ENCODE assay signal across 13 mouse cellular contexts in genomic region chr12:86075358-86075757, GRCm38 (mm10). TPM values are rescaled to one million over a fixed set of nuclear protein-coding genes. Genes with fewer than 3 reads are reported as not detected.
DNase-seq lines count a peak whose midpoint lies in the region; ATAC-seq and TF ChIP-seq lines count a peak whose summit lies in the region.
"Had no signal": no experiment of that assay in that cellular context is flagged by ENCODE, and none has a peak within 500 bp of the region (broad histone marks: within the 10 kb centered on the region; RNA-seq: fewer than 3 reads in every experiment).

No protein-coding gene starts in this region.

- 0 out of 2 replicates have a peak overlapping the region, but pooled peaks have one; percentile 6 for H3K4me3 ChIP-seq in forebrain, embryonic 15.5 days
- no peak overlapping the region for H3K4me3 ChIP-seq in forebrain, embryonic 11.5 days (ENCODE audit: low read depth, low read length)
- H3K4me3 ChIP-seq in kidney, postnatal 0 days (replicated peaks; ENCODE audit: low read depth, low read length), result no peak overlapping the region
- peak overlapping the region; percentile 52 for H3K4me3 ChIP-seq in embryonic facial prominence, embryonic 14.5 days (ENCODE audit: low read depth, low read length)
- H3K4me3 ChIP-seq in neural tube, embryonic 12.5 days, result no peak overlapping the region

- peak overlapping the region; percentile 87 for H3K4me2 ChIP-seq in forebrain, embryonic 15.5 days (replicated peaks)
- no peak overlapping the region for H3K4me2 ChIP-seq in forebrain, embryonic 11.5 days (ENCODE audit: low read depth, low read length, severe bottlenecking)
- peak overlapping the region; percentile 16; the same call in 1 of the 2 replicates for H3K4me2 ChIP-seq in kidney, postnatal 0 days (ENCODE audit: low read length)
- peak overlapping the region; percentile 72 for H3K4me2 ChIP-seq in embryonic facial prominence, embryonic 14.5 days (ENCODE audit: low read depth, low read length)
- H3K4me2 ChIP-seq in neural tube, embryonic 12.5 days (replicated peaks), result peak overlapping the region; percentile 76; the same call in 1 of the 2 replicates

- 83% methylated on average over 7 of the region's 7 CpGs for WGBS in forebrain, embryonic 15.5 days
- WGBS in forebrain, embryonic 11.5 days, result 93% methylated on average over 7 of the region's 7 CpGs
- 84% methylated on average over 7 of the region's 7 CpGs for WGBS in kidney, postnatal 0 days
- WGBS in embryonic facial prominence, embryonic 14.5 days, result 91% methylated on average over 7 of the region's 7 CpGs
- WGBS in neural tube, embryonic 12.5 days, result 93% methylated on average over 7 of the region's 7 CpGs

- peaks cover 34% of the 10 kb centered on the region for H3K4me1 ChIP-seq in forebrain, embryonic 15.5 days
- H3K4me1 ChIP-seq in forebrain, embryonic 11.5 days (replicated peaks; ENCODE audit: control insufficient read depth, insufficient read depth, low read length), result peaks cover 15% of the 10 kb centered on the region; the same call in 1 of the 2 replicates
- peaks cover 7% of the 10 kb centered on the region; the same call in 1 of the 2 replicates for H3K4me1 ChIP-seq in kidney, postnatal 0 days (replicated peaks; ENCODE audit: insufficient read depth, low read length)
- H3K4me1 ChIP-seq in embryonic facial prominence, embryonic 14.5 days (ENCODE audit: control insufficient read depth, insufficient read depth, low read length), result peaks cover 9% of the 10 kb centered on the region
- H3K4me1 ChIP-seq in neural tube, embryonic 12.5 days, result peaks cover 30% of the 10 kb centered on the region

- ATAC-seq in forebrain, embryonic 15.5 days (replicated peaks), result no peak
- no peak for ATAC-seq in forebrain, embryonic 11.5 days (replicated peaks; ENCODE audit: low FRiP score)
- no peak for ATAC-seq in kidney, postnatal 0 days (replicated peaks; ENCODE audit: low FRiP score, low read depth)
- ATAC-seq in embryonic facial prominence, embryonic 14.5 days (ENCODE audit: low read depth), result no peak
- no peak for ATAC-seq in neural tube, embryonic 12.5 days (ENCODE audit: low FRiP score, low read depth)
- ATAC-seq: inflammation-experienced regulatory T-cells, adult 6 months; midbrain, embryonic 16.5 days; Patski had no signal

- H3K9ac ChIP-seq in forebrain, embryonic 15.5 days (replicated peaks), result no peak overlapping the region
- no peak overlapping the region for H3K9ac ChIP-seq in forebrain, embryonic 11.5 days (ENCODE audit: low read length)
- no peak overlapping the region for H3K9ac ChIP-seq in kidney, postnatal 0 days (ENCODE audit: low read depth, low read length)
- peak overlapping the region; percentile 81; the same call in 1 of the 2 replicates for H3K9ac ChIP-seq in embryonic facial prominence, embryonic 14.5 days (ENCODE audit: low read depth, low read length)
- no peak overlapping the region for H3K9ac ChIP-seq in neural tube, embryonic 12.5 days

- no peak for TF ChIP-seq CTCF in kidney, postnatal 0 days (IDR thresholded peaks at IDR 0.05; ENCODE audit: low read depth)

- H3K27ac ChIP-seq in forebrain, embryonic 15.5 days (replicated peaks), result no peak overlapping the region
- no peak overlapping the region for H3K27ac ChIP-seq in forebrain, embryonic 11.5 days (ENCODE audit: low read depth, low read length)
- H3K27ac ChIP-seq in kidney, postnatal 0 days, result no peak overlapping the region
- no peak overlapping the region for H3K27ac ChIP-seq in embryonic facial prominence, embryonic 14.5 days (replicated peaks; ENCODE audit: low read depth, low read length)
- H3K27ac ChIP-seq in neural tube, embryonic 12.5 days, result no peak overlapping the region

- DNase-seq in forebrain, embryonic 11.5 days (ENCODE audit: low spot score), result no peak
- no peak for DNase-seq in kidney, postnatal 0 days (ENCODE audit: low spot score)
- DNase-seq in kidney, postnatal 25 days, result no peak
- DNase-seq in embryonic facial prominence, embryonic 14.5 days (ENCODE audit: low spot score), result no peak
- DNase-seq in left cerebral cortex, adult 8-10 months (ENCODE audit: low spot score in 2 of 2), result no peak
- no peak for DNase-seq in adrenal gland, adult 2 months
- DNase-seq: heart, adult 2 months; lung, postnatal 10 days had no signal

- H3K27me3 ChIP-seq in forebrain, embryonic 15.5 days, result peaks cover 4% of the 10 kb centered on the region; the same call in 1 of the 2 replicates
- peaks cover 7% of the 10 kb centered on the region for H3K27me3 ChIP-seq in forebrain, embryonic 11.5 days (ENCODE audit: control insufficient read depth, insufficient read depth, low read length)
- no peaks in the 10 kb centered on the region for H3K27me3 ChIP-seq in kidney, postnatal 0 days (ENCODE audit: insufficient read depth, low read length)
- H3K27me3 ChIP-seq in embryonic facial prominence, embryonic 14.5 days (replicated peaks; ENCODE audit: control insufficient read depth, insufficient read depth, low read length), result no peaks in the 10 kb centered on the region
- H3K27me3 ChIP-seq in neural tube, embryonic 12.5 days (replicated peaks), result no peaks in the 10 kb centered on the region
- H3K27me3 ChIP-seq: Patski had no signal

- no peaks in the 10 kb centered on the region for H3K36me3 ChIP-seq in forebrain, embryonic 15.5 days
- H3K36me3 ChIP-seq in forebrain, embryonic 11.5 days (ENCODE audit: control insufficient read depth, insufficient read depth, low read length), result no peaks in the 10 kb centered on the region
- H3K36me3 ChIP-seq in kidney, postnatal 0 days (ENCODE audit: insufficient read depth, low read length), result no peaks in the 10 kb centered on the region
- H3K36me3 ChIP-seq in embryonic facial prominence, embryonic 14.5 days (ENCODE audit: control insufficient read depth, insufficient read depth, low read length), result peaks cover 14% of the 10 kb centered on the region
- H3K36me3 ChIP-seq in neural tube, embryonic 12.5 days, result no peaks in the 10 kb centered on the region

- no peaks in the 10 kb centered on the region for H3K9me3 ChIP-seq in forebrain, embryonic 15.5 days
- H3K9me3 ChIP-seq in forebrain, embryonic 11.5 days (ENCODE audit: control insufficient read depth, low read length), result no peaks in the 10 kb centered on the region
- no peaks in the 10 kb centered on the region for H3K9me3 ChIP-seq in kidney, postnatal 0 days (replicated peaks; ENCODE audit: low read length)
- H3K9me3 ChIP-seq in embryonic facial prominence, embryonic 14.5 days (ENCODE audit: control insufficient read depth, low read length), result no peaks in the 10 kb centered on the region
- H3K9me3 ChIP-seq in neural tube, embryonic 12.5 days, result 0 out of 2 replicates have a peak, but pooled peaks cover 3% of the 10 kb centered on the region

RNA-seq across cellular contexts. Expression of gene Tgfb3, which starts 3.5 kb away (rescaled TPM):
- polyA plus RNA-seq in forebrain, embryonic 15.5 days (2015; fragmentation: Nextera tagmentation; extraction: Ambion mirVana), result 7.7 and 7.9 TPM in 2 replicates
- polyA plus RNA-seq in forebrain, embryonic 11.5 days (2014; fragmentation: Nextera tagmentation; extraction: Ambion mirVana), result 5.1 and 5.7 TPM in 2 replicates
- polyA plus RNA-seq in kidney, postnatal 0 days (2015; fragmentation: Nextera tagmentation; extraction: Ambion mirVana), result 16.6 and 19.3 TPM in 2 replicates
- 59.4 and 61.8 TPM in 2 replicates for polyA plus RNA-seq in embryonic facial prominence, embryonic 14.5 days (2014; fragmentation: Nextera tagmentation; extraction: Ambion mirVana)
- polyA plus RNA-seq in neural tube, embryonic 12.5 days (2016; fragmentation: Nextera tagmentation; extraction: Ambion mirVana), result 12.1 and 13.3 TPM in 2 replicates
- 10 to 100 TPM; 13.9 to 14.8 (median 14.2) TPM for total RNA-seq in left cerebral cortex, adult 8-10 months (2022)
- total RNA-seq in adrenal gland, adult 2 months (2021), result 10 to 100 TPM in 1 of 2 experiments, 1 to 10 TPM in 1; 9.7 to 16.3 TPM
- 8.7 TPM in 2 replicates for polyA plus RNA-seq in adrenal gland, adult 2 months (2012; rRNA removed)

RNA-seq across cellular contexts. Expression of gene Ift43, which starts 7.0 kb away (rescaled TPM):
- 74.6 and 82.8 TPM in 2 replicates for polyA plus RNA-seq in forebrain, embryonic 15.5 days (2015; fragmentation: Nextera tagmentation; extraction: Ambion mirVana)
- polyA plus RNA-seq in forebrain, embryonic 11.5 days (2014; fragmentation: Nextera tagmentation; extraction: Ambion mirVana), result 80.9 and 89.3 TPM in 2 replicates
- 87.0 and 87.3 TPM in 2 replicates for polyA plus RNA-seq in kidney, postnatal 0 days (2015; fragmentation: Nextera tagmentation; extraction: Ambion mirVana)
- 79.2 and 80.3 TPM in 2 replicates for polyA plus RNA-seq in embryonic facial prominence, embryonic 14.5 days (2014; fragmentation: Nextera tagmentation; extraction: Ambion mirVana)
- 81.3 and 84.2 TPM in 2 replicates for polyA plus RNA-seq in neural tube, embryonic 12.5 days (2016; fragmentation: Nextera tagmentation; extraction: Ambion mirVana)
- 10 to 100 TPM; 13.8 to 16.1 (median 15.1) TPM for total RNA-seq in left cerebral cortex, adult 8-10 months (2022)
- 10 to 100 TPM; 18.3 to 30.3 TPM for total RNA-seq in adrenal gland, adult 2 months (2021)
- 10.6 and 10.9 TPM in 2 replicates for polyA plus RNA-seq in adrenal gland, adult 2 months (2012; rRNA removed)

Comparison
In these comparisons a context has a peak if more than half of its experiments do, and no peak if none do; other contexts are left out.
1. H3K4me3 ChIP-seq: peak in forebrain, embryonic 15.5 days (single experiment) and embryonic facial prominence, embryonic 14.5 days (single experiment); none in forebrain, embryonic 11.5 days (single experiment), kidney, postnatal 0 days (single experiment) and neural tube, embryonic 12.5 days (single experiment).